Mouse (Mus musculus): ENCODE data around the gene Rbms1.

Gene Rbms1

DNA sequence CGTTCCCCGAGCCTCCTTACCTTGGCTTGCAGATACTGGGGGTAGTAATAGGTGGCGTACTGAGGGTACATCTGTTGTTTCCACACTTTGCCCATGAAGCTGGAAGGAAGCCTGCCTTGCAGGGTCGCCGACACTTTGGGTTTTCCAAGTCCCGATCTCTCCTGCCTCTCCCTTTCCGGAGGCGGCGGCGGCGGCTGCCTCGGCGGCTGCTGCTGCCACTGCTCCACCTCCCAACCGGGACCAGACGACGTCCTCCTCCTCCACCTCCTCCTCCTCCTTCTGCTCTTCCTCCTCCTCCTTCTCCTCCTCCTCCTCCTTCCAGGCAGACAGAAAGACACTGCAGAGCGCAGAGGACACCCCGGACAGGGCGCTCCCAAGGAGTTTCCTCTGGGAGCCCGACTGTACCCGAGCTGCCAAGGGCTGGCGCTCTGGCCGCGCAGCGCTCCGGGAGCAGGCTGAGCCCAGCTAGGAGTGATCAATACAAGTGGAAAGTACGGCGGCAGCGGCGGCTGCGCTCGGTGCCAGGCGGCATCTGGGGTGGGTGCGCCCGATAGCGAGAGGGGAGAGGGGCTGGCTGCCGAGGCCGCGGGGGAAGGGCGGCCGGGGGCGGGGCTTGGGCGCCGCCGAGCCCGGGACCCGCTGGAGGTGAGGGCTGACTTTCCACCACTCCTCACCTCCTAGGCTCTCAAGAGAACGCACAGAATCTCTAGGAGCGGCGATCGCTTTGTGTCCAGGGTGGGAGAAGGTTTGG lies at the start of gene Rbms1:
TSS of gene Rbms1 (minus strand) at position 522 of the 751 bp plus-strand sequence.
- in situ Hi-C loops (cut with MboI; ENCODE audit: low pct_unique_long_range_greater_than_20kb in 1 of 2, low sequenced_read_pairs in 2 of 2, unreplicated experiment in 1 of 2), result no loop called here

DNA sequence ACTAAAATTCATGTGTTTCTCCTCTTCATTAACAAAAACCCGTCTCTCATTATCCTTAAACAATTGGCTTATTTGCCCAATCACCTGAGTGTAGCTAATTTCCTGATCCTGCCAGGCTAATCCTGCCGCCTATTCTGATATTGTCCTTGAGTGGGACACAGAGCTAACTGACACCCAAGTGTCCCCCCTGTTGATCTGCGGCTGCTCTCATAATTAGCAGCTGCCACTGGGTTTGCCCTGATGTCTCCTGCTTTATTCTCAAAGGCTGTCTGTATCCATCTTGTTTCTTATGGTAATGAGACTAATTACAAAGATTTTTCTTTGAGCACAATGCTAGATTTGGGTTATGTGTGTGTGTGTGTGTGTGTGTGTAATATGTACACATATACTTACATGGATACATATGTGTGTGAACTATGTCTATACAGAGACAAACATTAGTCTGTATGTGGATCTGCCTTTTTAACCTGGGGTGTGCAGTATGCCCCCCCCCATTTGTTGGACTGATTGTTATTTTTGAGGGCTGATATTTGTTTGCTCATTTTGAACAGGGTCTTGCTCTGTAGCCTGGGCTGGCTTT lies 49.3 kb upstream of the Rbms1 start:
- in situ Hi-C loops (cut with MboI; ENCODE audit: low pct_unique_long_range_greater_than_20kb in 1 of 2, low sequenced_read_pairs in 2 of 2, unreplicated experiment in 1 of 2), result no loop called here

DNA sequence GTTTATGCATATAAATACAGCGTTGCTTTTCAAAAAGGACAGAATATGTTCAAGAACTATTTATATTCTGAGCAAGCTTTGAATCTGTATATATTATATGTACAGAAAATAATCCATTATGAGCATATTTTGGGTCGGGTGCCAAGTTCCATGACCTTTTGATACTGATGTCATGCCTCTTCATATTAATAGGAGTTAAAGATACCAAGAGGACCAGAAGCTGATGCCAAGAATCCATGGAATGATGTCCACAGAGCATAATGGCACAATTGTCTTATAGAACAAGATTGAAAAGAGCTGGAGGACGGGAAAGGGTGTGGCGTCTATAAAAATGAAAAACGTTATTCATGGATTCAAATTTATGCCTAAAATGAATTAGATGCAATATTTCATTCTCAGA lies 23.3 kb upstream of the Rbms1 start:
- in situ Hi-C loops (cut with MboI; ENCODE audit: low pct_unique_long_range_greater_than_20kb in 1 of 2, low sequenced_read_pairs in 2 of 2, unreplicated experiment in 1 of 2), result no loop called here

DNA sequence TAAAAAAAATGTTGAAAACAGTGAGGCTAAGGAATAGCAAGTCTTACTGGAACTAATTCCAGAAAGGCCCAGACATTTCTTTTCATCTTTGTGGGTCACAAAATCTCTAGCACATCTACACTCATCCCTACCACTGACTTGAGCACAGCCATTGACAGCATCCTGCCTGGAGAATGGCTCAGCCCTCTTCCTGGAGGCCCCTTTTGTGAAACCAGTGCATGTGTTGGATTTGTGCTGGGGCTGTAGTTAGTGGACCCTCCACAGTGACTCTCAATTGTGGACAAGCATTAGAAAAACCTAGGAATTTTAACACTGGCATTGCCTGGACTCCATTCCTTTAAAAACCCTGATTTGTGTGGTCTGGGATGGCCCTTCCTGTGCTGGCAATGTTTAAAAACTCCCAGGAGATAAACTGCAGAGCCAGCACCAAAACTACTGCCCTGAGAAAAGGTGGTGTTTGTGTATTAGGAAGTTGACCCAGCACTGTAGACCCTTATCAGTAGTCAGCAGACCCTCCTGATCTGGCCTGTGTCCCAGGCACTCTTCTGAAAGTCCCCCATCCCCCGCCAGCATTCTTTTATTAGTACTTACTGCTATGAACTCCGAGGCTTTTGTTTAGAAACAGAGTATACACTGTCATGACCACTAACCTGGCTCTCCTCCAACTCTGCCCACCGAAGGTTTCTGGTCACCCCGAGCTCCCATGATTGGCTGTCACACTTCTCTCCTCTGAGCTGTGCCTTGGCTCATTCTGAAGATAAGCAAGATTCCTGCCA lies 15.7 kb upstream of the Rbms1 start:
- in situ Hi-C loops (cut with MboI; ENCODE audit: low pct_unique_long_range_greater_than_20kb in 1 of 2, low sequenced_read_pairs in 2 of 2, unreplicated experiment in 1 of 2), result no loop called here

DNA sequence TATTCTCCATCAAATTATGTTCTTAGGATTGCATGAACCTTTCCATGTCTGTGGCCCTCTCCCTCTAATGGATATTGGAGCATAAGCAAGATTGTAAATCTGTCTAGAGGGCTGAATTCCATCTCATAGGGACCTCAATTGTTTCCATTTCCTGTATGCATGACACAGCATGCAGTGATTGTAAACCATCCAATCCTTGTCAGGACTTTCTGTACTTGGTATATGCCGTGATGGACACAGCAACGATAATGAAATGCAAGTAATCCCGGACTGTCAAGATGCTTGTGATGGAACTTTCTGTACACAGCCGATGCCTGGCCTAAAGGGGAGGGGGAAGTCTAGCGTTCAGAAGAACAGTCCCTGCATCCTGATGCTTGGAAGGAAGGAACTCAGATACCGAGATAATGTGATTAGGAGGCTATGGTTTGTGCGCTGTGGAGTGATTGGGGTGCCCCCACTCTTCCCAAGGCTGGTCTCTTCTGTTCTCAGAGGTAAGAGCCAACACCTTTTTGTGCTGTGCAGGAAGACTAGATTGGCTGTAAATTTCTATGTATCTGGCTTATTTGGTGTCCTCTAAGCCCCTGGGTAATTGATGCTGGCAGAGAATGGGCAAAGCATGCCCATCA lies 9.3 kb upstream of the Rbms1 start:
- in situ Hi-C loops (cut with MboI; ENCODE audit: low pct_unique_long_range_greater_than_20kb in 1 of 2, low sequenced_read_pairs in 2 of 2, unreplicated experiment in 1 of 2), result no loop called here

DNA sequence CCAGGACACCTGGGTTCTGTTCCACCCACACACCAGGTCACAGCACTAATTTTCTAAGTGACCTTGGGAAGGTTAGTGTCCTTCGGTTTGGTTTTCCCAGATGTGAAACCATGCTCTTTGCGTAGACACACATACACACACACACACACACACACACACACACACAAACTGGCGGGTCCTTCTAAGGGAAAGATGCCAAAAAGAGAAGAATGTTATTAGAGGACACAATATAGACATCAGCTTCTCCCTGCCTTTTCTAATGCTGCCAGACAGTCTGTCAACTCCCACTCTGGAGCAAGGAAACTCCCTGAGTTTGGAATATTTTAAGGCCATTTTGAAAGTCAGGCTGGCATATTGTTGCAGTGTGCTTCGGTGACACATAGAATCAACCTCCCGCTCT lies 624 bp upstream of the Rbms1 start:
- in situ Hi-C loops (cut with MboI; ENCODE audit: low pct_unique_long_range_greater_than_20kb in 1 of 2, low sequenced_read_pairs in 2 of 2, unreplicated experiment in 1 of 2), result no loop called here

DNA sequence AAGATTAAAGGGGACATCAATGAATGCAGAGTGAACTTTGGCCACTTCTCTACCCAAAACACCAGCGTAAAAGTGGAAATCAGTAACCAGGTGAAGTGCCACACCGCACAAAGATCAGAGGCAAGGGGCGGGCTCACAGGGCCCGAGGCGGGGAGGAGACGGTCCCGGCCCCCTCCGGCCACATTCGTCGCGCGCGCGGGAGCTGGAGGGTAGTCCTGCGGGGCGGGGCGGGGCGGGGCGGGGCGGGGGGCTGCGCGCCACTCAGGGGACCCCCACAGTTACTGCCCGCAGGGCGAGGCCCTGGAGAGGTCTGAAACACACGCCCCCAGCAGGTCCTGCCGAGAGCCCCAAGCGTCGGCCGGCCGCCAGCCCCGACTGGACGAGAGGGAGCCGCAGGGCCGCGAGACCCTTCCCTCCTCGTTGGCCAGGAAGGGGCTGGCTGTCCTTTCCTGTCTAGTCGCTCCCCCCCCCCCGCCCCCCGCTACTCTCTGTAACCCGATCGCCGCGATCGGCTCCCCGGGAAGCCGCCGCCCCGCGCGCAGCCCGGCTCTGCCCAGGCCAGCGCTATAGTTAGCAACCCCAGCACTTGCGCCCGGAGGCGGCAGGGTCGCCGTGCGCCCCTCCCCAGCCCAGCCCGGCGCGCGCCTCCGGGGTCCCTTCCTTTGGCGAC lies 856 bp downstream of the Rbms1 start:
- in situ Hi-C loops (cut with MboI; ENCODE audit: low pct_unique_long_range_greater_than_20kb in 1 of 2, low sequenced_read_pairs in 2 of 2, unreplicated experiment in 1 of 2), result no loop called here

DNA sequence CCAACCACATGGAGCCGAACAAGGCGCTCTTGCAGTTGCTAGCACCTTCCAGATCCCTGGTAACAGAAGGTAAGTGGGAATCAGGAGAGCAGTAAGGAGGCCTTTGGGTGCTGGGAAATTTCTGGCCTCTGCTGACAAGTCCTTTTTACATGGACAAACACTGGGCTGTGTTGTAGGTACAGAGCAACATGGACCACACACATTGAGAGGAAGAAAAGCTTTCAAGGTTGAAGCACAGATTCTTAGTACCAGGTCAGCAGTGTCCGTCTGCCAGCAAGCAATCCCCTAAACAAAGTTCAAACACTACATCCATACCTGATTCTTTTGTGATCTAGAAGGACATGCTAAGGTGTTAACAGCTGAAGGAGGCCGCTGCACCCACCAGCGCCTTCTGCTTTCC lies 1.7 kb downstream of the Rbms1 start:
- in situ Hi-C loops (cut with MboI; ENCODE audit: low pct_unique_long_range_greater_than_20kb in 1 of 2, low sequenced_read_pairs in 2 of 2, unreplicated experiment in 1 of 2), result no loop called here

DNA sequence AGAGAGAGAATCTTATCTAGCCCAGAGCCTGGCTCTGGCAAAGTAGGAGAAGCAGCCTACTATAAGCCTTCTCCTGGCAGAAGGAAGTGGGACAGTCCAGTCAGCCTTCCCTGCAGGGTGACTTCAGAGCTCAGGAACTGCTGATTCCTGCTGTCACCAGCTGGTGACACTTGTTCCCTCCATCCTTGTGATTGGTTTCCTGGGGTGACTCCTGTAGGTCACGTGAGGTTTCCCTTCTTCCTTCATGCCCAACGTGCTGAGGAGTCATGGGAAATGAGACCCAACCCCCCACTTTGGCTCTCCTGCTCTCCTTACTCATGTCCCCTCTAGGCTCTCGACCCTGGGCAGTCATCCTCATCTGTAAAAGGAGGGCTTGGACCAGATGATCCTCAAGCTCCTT lies 14.8 kb downstream of the Rbms1 start:
- in situ Hi-C loops (cut with MboI; ENCODE audit: low pct_unique_long_range_greater_than_20kb in 1 of 2, low sequenced_read_pairs in 2 of 2, unreplicated experiment in 1 of 2), result no loop called here

DNA sequence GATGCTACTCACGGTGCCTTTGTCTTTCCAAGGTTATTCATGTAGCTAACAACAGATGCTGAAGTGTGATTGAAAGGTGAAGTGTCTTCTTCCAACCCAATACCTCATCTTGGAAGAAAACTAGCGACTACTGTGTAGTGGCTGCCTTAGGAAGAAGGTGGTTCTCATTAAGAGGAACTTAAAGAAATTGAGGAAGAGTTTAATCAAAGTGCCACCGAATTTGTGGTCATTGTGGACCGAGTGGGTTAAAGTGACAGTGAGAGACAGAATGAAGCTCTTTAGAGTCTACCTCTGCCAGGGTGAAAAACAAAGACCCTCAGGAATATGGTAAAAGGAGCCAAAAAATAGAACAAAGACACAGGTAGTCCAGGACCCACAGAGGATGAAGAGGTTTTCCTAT lies 15.2 kb downstream of the Rbms1 start:
- in situ Hi-C loops (cut with MboI; ENCODE audit: low pct_unique_long_range_greater_than_20kb in 1 of 2, low sequenced_read_pairs in 2 of 2, unreplicated experiment in 1 of 2), result no loop called here

DNA sequence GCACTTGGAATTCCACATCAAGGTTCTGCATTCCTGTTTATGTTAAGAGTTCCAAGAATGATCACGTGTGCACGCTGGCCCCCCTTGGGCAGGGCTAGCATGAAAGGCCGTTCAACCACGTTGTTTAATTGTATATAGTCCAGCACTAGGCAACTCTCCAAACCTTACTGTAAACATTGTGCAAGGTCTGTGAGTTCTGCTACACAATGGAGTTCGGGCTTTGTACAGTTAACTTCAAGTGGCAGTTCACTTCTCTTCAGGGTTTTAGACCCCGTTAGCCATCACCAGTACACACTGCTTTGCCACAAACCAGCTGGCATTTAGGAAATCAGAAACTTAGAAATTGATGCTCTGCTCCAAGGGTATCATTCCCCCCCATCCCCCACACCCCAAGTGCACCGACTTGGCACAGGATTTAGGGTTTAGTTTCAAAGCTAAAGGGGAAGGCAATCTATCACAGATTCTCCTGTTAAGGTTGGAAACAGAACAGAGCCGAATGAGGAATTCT lies 22.5 kb downstream of the Rbms1 start:
- in situ Hi-C loops (cut with MboI; ENCODE audit: low pct_unique_long_range_greater_than_20kb in 1 of 2, low sequenced_read_pairs in 2 of 2, unreplicated experiment in 1 of 2), result no loop called here

DNA sequence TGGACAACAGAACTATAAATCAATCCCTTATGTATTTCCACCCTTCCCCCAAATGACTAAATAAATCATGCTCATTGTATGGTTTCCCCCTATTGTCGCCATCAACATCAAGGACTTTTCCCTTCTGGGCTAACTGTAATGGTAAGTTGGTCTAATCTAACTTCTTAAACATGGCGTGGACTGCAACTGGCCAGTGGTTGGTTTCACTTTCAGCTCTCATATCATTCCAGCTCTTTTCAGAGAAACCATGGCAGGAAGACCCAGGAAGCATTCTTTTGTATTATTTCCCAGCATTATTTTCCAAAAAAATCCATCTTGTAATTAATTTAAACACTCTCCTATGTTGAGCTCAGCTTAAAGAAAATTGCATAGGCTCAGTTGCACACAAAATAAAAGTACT lies 23.0 kb downstream of the Rbms1 start:
- in situ Hi-C loops (cut with MboI; ENCODE audit: low pct_unique_long_range_greater_than_20kb in 1 of 2, low sequenced_read_pairs in 2 of 2, unreplicated experiment in 1 of 2), result no loop called here

DNA sequence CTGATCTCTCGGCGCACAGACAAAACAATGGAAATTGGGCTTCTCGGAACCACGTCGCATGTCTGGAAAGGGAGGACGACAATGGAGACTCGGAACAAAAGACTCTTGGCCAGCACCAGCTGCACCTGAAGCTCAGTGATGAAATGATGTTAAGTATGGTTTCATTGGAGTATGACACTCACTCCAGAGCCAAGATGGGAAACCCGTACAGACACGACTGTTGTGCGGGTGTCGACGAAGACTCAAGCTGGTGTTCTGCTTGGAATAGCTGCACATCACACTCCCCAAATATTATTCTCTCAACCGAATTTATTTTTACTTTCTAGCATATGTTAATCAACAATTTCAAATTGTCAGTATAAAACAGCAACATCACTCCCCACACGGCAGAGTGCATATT lies 26.1 kb downstream of the Rbms1 start:
- in situ Hi-C loops (cut with MboI; ENCODE audit: low pct_unique_long_range_greater_than_20kb in 1 of 2, low sequenced_read_pairs in 2 of 2, unreplicated experiment in 1 of 2), result no loop called here

DNA sequence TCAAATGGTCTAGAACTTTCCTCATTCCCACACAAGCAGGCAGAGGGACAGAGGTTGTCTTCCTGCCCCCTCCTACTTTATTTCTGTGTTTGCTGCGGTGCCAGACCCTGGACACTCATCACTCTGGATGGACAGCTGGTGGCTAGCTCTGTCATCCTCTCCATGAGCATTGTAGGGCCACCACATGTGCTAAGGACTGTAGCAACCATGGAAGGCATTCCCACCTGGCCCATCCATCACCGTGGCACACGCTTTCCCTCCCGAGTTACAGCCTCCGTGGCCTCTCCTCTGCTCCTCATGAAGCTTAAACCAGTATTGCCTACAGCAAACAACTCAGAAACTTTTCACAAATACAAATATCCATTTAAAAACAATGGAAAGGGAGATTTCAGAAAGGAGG lies 34.0 kb downstream of the Rbms1 start:
- in situ Hi-C loops (cut with MboI; ENCODE audit: low pct_unique_long_range_greater_than_20kb in 1 of 2, low sequenced_read_pairs in 2 of 2, unreplicated experiment in 1 of 2), result no loop called here

DNA sequence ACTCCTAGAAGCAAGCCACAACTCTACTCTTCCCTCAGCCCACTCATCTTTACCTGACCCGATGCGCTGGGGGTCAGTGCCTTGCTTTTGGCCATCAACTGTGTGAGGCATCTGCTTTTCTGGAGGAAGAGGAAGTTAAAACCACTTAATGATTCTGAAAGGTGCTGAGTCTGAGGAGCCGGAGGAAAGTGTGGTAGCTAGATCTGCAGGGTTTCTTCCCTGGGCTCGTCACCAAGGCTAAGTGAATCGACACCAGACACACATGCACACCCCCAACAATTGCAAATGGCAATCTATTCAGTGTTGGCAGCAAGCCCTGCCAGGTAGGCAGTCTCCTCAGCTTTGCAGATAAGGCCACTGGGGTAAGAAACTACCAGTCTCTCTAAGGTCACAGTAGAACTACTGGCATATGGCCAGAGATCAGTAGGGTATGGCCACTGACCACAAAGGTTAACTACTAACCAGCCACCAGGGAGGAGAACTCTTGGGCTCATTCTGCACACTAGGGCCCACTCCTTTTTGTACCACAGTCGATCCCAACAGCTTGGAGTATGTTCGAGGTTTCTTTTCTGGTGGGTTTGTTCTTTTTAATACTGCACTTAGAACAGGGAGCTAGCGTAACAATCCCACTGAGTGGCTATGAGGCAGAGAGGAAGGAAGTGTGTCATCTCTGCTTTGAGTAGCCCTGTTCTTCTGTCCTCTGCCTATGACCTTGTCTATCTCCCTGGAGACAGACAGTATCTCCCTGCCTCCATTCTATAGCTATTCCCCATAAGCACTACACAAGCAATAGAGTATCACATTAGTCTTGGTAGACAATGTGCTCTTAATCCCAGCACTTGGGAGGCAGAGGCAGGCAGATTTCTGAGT lies 34.9 kb downstream of the Rbms1 start:
- in situ Hi-C loops (cut with MboI; ENCODE audit: low pct_unique_long_range_greater_than_20kb in 1 of 2, low sequenced_read_pairs in 2 of 2, unreplicated experiment in 1 of 2), result no loop called here

DNA sequence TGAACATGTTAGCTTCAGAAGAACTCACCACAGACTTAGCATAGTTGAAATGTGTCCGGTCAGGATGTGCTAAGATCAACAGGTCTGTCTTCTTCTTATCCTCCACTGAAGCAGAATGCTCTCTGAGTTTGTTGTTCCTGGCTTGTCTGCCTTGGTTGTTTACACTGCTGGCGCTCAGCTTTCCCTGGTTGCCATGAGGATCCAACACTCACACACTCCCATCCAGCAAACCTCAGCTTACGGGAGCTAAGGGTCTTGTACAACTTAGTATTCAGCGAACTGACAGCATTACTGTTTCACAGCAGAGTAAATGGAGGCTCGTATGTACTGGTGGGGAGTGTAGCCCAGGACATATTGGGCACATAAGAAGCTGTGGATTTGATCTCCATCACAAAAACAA lies 37.9 kb downstream of the Rbms1 start:
- in situ Hi-C loops (cut with MboI; ENCODE audit: low pct_unique_long_range_greater_than_20kb in 1 of 2, low sequenced_read_pairs in 2 of 2, unreplicated experiment in 1 of 2), result no loop called here

DNA sequence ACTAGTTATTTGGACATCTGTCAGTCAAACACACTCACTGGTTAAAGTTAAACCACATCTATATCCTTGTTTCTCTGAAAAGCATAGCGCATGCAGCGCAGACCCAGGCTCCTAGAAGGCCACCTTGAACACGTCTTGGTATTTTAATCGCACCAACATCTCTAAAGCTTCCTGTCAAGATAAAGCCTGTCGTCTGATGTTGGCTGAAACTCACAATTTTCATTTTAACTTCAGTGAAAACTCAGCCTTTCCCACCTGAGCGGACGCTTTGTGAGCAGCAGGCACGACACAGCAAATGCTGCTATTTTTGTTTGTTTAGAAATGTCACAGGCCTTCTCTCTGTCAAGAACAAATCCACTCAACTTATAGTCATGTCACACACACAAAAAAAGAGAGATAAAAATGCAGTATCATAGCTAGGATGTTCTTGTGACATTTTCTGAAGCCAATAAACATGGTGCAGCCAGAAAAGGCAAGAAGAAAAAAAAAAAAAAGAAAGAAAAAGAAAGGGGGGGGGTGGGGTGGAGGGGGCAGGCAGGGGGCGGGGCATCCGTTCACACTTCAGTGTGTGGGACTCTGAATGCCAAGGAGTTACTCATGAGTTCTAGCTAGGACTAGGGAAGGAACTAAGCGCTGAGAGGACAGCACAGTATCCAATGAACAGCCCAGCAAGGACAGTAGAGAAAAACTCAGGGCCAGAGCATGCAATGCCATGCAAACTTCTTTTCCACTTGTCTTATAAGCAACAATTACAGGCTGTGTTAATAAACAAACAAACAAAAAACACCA lies 39.0 kb downstream of the Rbms1 start:
- in situ Hi-C loops (cut with MboI; ENCODE audit: low pct_unique_long_range_greater_than_20kb in 1 of 2, low sequenced_read_pairs in 2 of 2, unreplicated experiment in 1 of 2), result no loop called here

All from mouse embryonic stem cell (cell line).